Mouse (Mus musculus) intestine, embryonic 14.5 days (tissue): ENCODE results near the gene Sarnp. TPM values are rescaled to one million over a fixed set of nuclear protein-coding genes. Genes with fewer than 3 reads are reported as not detected.

Experiments used
- ATAC-seq: fragments of 200-750 bp; cut with Nextera tagmentation; replicated peaks from 2 replicates; pipeline ENCODE4 v1.8.0; 2017; ENCODE audit warnings: low read depth, moderate number of reproducible peaks, moderate TSS enrichment, moderate library complexity; ENCODE audit not compliant: low FRiP score, low TSS enrichment
- DNase-seq: peaks from one replicate; pipeline ENCODE4 v3.0.0-alpha.2; 2018; ENCODE audit warnings: low spot score
- H3K27ac ChIP-seq: fragments of 300-500 bp; sonication (generic); 2 replicates; pipeline ENCODE4 v1.5.1; 2014; ENCODE audit warnings: low read depth, mild to moderate bottlenecking, control low read depth
- H3K27me3 ChIP-seq: fragments of 300-500 bp; sonication (generic); replicated peaks from 2 replicates; pipeline ENCODE4 v1.6.1; 2014; ENCODE audit warnings: low read length, control low read depth; ENCODE audit not compliant: control insufficient read depth, insufficient read depth
- H3K36me3 ChIP-seq: fragments of 300-500 bp; sonication (generic); 2 replicates; pipeline ENCODE4 v1.6.1; 2014; ENCODE audit warnings: low read length, control low read depth; ENCODE audit not compliant: control insufficient read depth, insufficient read depth
- H3K4me1 ChIP-seq: fragments of 300-500 bp; sonication (generic); replicated peaks from 2 replicates; pipeline ENCODE4 v1.6.1; 2014; ENCODE audit warnings: low read length, control low read depth, mixed read lengths; ENCODE audit not compliant: control insufficient read depth, insufficient read depth
- H3K4me2 ChIP-seq: fragments of 300-500 bp; sonication (generic); 2 replicates; pipeline ENCODE4 v1.6.1; 2014; ENCODE audit warnings: low read length
- H3K4me3 ChIP-seq: fragments of 300-500 bp; sonication (generic); 2 replicates; pipeline ENCODE4 v1.5.1; 2014; ENCODE audit warnings: low read depth, low read length, control low read depth, mixed read lengths
- H3K9ac ChIP-seq: fragments of 300-500 bp; sonication (generic); 2 replicates; pipeline ENCODE4 v1.6.1; 2014; ENCODE audit warnings: mild to moderate bottlenecking, low read length
- H3K9me3 ChIP-seq: fragments of 300-500 bp; sonication (generic); 2 replicates; pipeline ENCODE4 v1.6.1; 2016; ENCODE audit warnings: low read length, control low read depth; ENCODE audit not compliant: control insufficient read depth
- WGBS: fragments of 180-500 bp; shearing (Covaris S2); extraction: QIAGEN DNeasy Blood & Tissue Kit; methylation state at CpG from one replicate; pipeline ENCODE4 v1.1.7; 2014; 5-methylcytosine and 5-hydroxymethylcytosine counted together
- polyA plus RNA-seq: library from polyadenylated mRNA; unstranded; fragments of >200 nt; fragmentation: Nextera tagmentation; extraction: Ambion mirVana; gene quantifications from 2 replicates; pipeline ENCODE4 v1.2.1, GENCODE M21; 2014

The Sarnp gene
- 189 and 203 TPM in 2 replicates for polyA plus RNA-seq

GRCm38 (mm10) chr10:128817033-128817432, at the start of gene Sarnp:
Sarnp (plus strand) TSS chr10:128817333.
- Histone ChIP-seq H3K4me1 (peaks cover 4% of the 10 kb centered on the region; the same call in 1 of the 2 replicates), H3K9ac (no peak within 1 kb of the TSS), H3K27ac (no peak within 1 kb of the TSS), H3K4me3 (no peak within 1 kb of the TSS), H3K9me3 (no peaks in the 10 kb centered on the region), H3K4me2 (no peak within 1 kb of the TSS), H3K27me3 (no peaks in the 10 kb centered on the region), H3K36me3 (peaks cover 66% of the 10 kb centered on the region)
- DNase-seq: no peak
- ATAC-seq: no peak
- 87% methylated on average over 13 of the region's 13 CpGs for WGBS

- Histone ChIP-seq H3K9ac (no peak overlapping the region), H3K9me3 (no peaks in the 10 kb centered on the region), H3K4me3 (no peak overlapping the region), H3K27ac (no peak overlapping the region), H3K4me1 (no peaks in the 10 kb centered on the region), H3K4me2 (no peak overlapping the region), H3K27me3 (no peaks in the 10 kb centered on the region), H3K36me3 (no peaks in the 10 kb centered on the region)
- ATAC-seq: no peak
- 80% methylated on average over 2 of the region's 2 CpGs for WGBS
- DNase-seq: no peak
Measured at GRCm38 (mm10) chr10:128772895-128773294, 44.2 kb upstream of the Sarnp start.

- DNase-seq: no peak
- 24% methylated on average over 5 of the region's 5 CpGs for WGBS
- Histone ChIP-seq H3K4me2 (no peak overlapping the region), H3K4me3 (no peak overlapping the region), H3K9ac (no peak overlapping the region), H3K9me3 (no peaks in the 10 kb centered on the region), H3K27ac (no peak overlapping the region), H3K4me1 (peaks cover under 1% of the 10 kb centered on the region; the same call in 1 of the 2 replicates), H3K27me3 (no peaks in the 10 kb centered on the region), H3K36me3 (no peaks in the 10 kb centered on the region)
- no peak for ATAC-seq
Measured at GRCm38 (mm10) chr10:128773685-128774084, 43.4 kb upstream of the Sarnp start.

- WGBS: 89% methylated on average over 2 of the region's 2 CpGs
- no peak for DNase-seq
- no peak for ATAC-seq
- Histone ChIP-seq H3K27me3 (no peaks in the 10 kb centered on the region), H3K36me3 (no peaks in the 10 kb centered on the region), H3K4me2 (no peak overlapping the region), H3K9me3 (no peaks in the 10 kb centered on the region), H3K9ac (no peak overlapping the region), H3K27ac (peak overlapping the region; percentile 80; the same call in 1 of the 2 replicates), H3K4me1 (peaks cover 10% of the 10 kb centered on the region), H3K4me3 (no peak overlapping the region)
Measured at GRCm38 (mm10) chr10:128778441-128778840, 38.7 kb upstream of the Sarnp start.

- ATAC-seq: peak; percentile 85
- no peaks in the 10 kb centered on the region for H3K36me3 ChIP-seq
- H3K4me2 ChIP-seq: 0 out of 2 replicates have a peak overlapping the region, but pooled peaks have one; percentile 2
- no peak overlapping the region for H3K9ac ChIP-seq
- DNase-seq: peak; percentile 74
- no peaks in the 10 kb centered on the region for H3K9me3 ChIP-seq
- H3K4me3 ChIP-seq: no peak overlapping the region
- 25% methylated on average over 8 of the region's 8 CpGs for WGBS
- H3K27ac ChIP-seq: peak overlapping the region; percentile 80
- H3K4me1 ChIP-seq: peaks cover 10% of the 10 kb centered on the region
- H3K27me3 ChIP-seq: no peaks in the 10 kb centered on the region
Measured at GRCm38 (mm10) chr10:128779011-128779795, 37.9 kb upstream of the Sarnp start.

GRCm38 (mm10) chr10:128780200-128780599, 36.9 kb upstream of the Sarnp start:
- WGBS: 95% methylated on average over 1 of the region's 1 CpGs

GRCm38 (mm10) chr10:128790398-128791124, 26.6 kb upstream of the Sarnp start, which contains the start of gene Mmp19:
Mmp19 (plus strand) TSS chr10:128790910.
- H3K27me3 ChIP-seq: no peaks in the 10 kb centered on the region
- H3K4me2 ChIP-seq: no peak within 1 kb of the TSS
- no peaks in the 10 kb centered on the region for H3K36me3 ChIP-seq
- H3K9me3 ChIP-seq: no peaks in the 10 kb centered on the region
- H3K4me1 ChIP-seq: no peaks in the 10 kb centered on the region
- H3K9ac ChIP-seq: no peak within 1 kb of the TSS
- 64% methylated on average over 7 of the region's 7 CpGs for WGBS
- no peak within 1 kb of the TSS for H3K27ac ChIP-seq
- DNase-seq (no peak), ATAC-seq (no peak)
- no peak within 1 kb of the TSS for H3K4me3 ChIP-seq

More at GRCm38 (mm10) chr10:128780200-128780599, 36.9 kb upstream of the Sarnp start:
- no peak overlapping the region for H3K9ac ChIP-seq
- H3K4me1 ChIP-seq: peaks cover 10% of the 10 kb centered on the region
- H3K36me3 ChIP-seq: no peaks in the 10 kb centered on the region
- ATAC-seq (no peak), DNase-seq (no peak)
- H3K27me3 ChIP-seq: no peaks in the 10 kb centered on the region
- no peak overlapping the region for H3K4me3 ChIP-seq
- peak overlapping the region; percentile 38; the same call in 1 of the 2 replicates for H3K27ac ChIP-seq
- no peaks in the 10 kb centered on the region for H3K9me3 ChIP-seq
- H3K4me2 ChIP-seq: no peak overlapping the region

GRCm38 (mm10) chr10:128792041-128792440, 25.1 kb upstream of the Sarnp start:
- no peak overlapping the region for H3K27ac ChIP-seq
- DNase-seq: no peak
- H3K4me3 ChIP-seq: no peak overlapping the region
- no peak overlapping the region for H3K4me2 ChIP-seq
- H3K27me3 ChIP-seq: no peaks in the 10 kb centered on the region
- ATAC-seq: no peak
- H3K4me1 ChIP-seq: no peaks in the 10 kb centered on the region
- H3K36me3 ChIP-seq: no peaks in the 10 kb centered on the region
- H3K9me3 ChIP-seq: no peaks in the 10 kb centered on the region
- H3K9ac ChIP-seq: no peak overlapping the region
